Mouse (Mus musculus) limb, embryonic 15.5 days (tissue): ENCODE measurements at regions not wholly inside any gene's neighbourhood (a gene's known extent, or its start where the extent isn't known, plus 50 kb on each side); places are given as distances from the start of the nearest gene placed in this dataset.

Source experiments
- ATAC-seq: fragments of 200-750 bp; cut with Nextera tagmentation; 2 replicates; pipeline ENCODE4 v1.8.0; 2017; ENCODE audit warnings: low read depth, moderate TSS enrichment; ENCODE audit not compliant: insufficient number of reproducible peaks, low FRiP score, low TSS enrichment
- H3K27ac ChIP-seq: fragments of 300-500 bp; sonication (generic); 2 replicates; pipeline ENCODE4 v1.5.1; 2015; ENCODE audit warnings: moderate library complexity, mild to moderate bottlenecking, inconsistent platforms
- H3K27me3 ChIP-seq: fragments of 300-500 bp; sonication (generic); 2 replicates; pipeline ENCODE4 v1.6.1; 2015; ENCODE audit warnings: inconsistent platforms
- H3K36me3 ChIP-seq: fragments of 300-500 bp; sonication (generic); 2 replicates; pipeline ENCODE4 v1.6.1; 2015; ENCODE audit warnings: inconsistent platforms
- H3K4me1 ChIP-seq: fragments of 300-500 bp; sonication (generic); 2 replicates; pipeline ENCODE4 v1.6.1; 2015; ENCODE audit warnings: inconsistent platforms
- H3K4me2 ChIP-seq: fragments of 300-500 bp; sonication (generic); 2 replicates; pipeline ENCODE4 v1.6.1; 2015; ENCODE audit warnings: mild to moderate bottlenecking, inconsistent platforms
- H3K4me3 ChIP-seq: fragments of 300-500 bp; sonication (generic); 2 replicates; pipeline ENCODE4 v1.5.1; 2015; ENCODE audit warnings: mild to moderate bottlenecking, inconsistent platforms
- H3K9ac ChIP-seq: fragments of 300-500 bp; sonication (generic); 2 replicates; pipeline ENCODE4 v1.6.1; 2015; ENCODE audit warnings: inconsistent platforms
- H3K9me3 ChIP-seq: fragments of 300-500 bp; sonication (generic); 2 replicates; pipeline ENCODE4 v1.6.1; 2016; ENCODE audit warnings: inconsistent platforms
- WGBS: fragments of 180-500 bp; shearing (Covaris S2); methylation state at CpG from one replicate; pipeline ENCODE4 v1.1.7; 2015; 5-methylcytosine and 5-hydroxymethylcytosine counted together

DNA sequence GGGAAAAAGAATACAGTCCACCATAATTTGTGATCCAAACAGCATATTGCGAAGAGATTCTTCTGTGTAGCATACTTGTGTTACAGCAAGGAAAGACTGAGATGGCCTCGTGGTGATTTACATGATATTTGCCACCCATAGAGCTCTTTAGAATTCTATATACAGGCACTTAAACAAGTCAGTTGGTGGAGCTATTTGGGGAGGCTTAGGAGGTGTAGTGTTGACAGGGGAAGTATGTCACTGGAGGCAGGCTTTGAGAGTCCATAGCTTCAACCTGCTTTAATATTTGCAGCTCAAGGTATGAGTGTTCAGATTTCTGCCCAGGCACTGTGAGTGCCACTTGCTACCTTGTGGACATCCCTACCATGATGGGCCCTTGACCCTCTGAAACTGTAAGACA lies 187.3 kb downstream of the Ostf1 start:
- no peak for ATAC-seq
- WGBS: 72% methylated on average over 2 of the region's 2 CpGs
- no peak overlapping the region for H3K27ac ChIP-seq
- H3K4me3 ChIP-seq: no peak overlapping the region
- H3K27me3 ChIP-seq: no peaks in the 10 kb centered on the region
- no peak overlapping the region for H3K4me2 ChIP-seq
- H3K4me1 ChIP-seq: no peaks in the 10 kb centered on the region
- H3K9ac ChIP-seq: no peak overlapping the region
- H3K36me3 ChIP-seq: no peaks in the 10 kb centered on the region
- no peaks in the 10 kb centered on the region for H3K9me3 ChIP-seq

DNA sequence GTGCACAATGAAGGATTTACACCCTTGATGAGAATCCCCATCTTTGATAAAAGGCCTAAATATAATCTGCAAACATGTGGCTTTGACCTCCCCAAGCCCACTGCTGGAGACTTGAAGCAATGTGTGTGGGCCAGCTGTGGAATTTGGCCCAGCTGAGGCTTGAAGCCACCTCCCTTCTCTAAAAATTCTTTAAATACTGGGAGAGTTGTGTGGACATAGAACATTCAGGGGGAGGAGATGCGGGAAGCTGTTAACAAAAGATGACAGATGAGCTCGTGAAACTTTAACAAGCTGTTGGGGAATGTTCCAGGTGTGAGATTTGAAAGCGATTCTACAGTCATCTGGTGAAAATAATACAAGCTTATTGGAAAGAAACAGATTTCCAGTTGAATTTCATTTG lies 195.3 kb downstream of the Ostf1 start:
- H3K4me3 ChIP-seq: no peak overlapping the region
- no peaks in the 10 kb centered on the region; the same call in 1 of the 2 replicates for H3K4me1 ChIP-seq
- H3K9me3 ChIP-seq: no peaks in the 10 kb centered on the region
- no peaks in the 10 kb centered on the region for H3K36me3 ChIP-seq
- H3K27ac ChIP-seq: no peak overlapping the region
- 7% methylated on average over 3 of the region's 3 CpGs for whole genome bisulfite sequencing
- no peak overlapping the region for H3K9ac ChIP-seq
- H3K27me3 ChIP-seq: no peaks in the 10 kb centered on the region
- ATAC-seq: peak; percentile 44; the same call in 1 of the 2 replicates
- no peak overlapping the region for H3K4me2 ChIP-seq

DNA sequence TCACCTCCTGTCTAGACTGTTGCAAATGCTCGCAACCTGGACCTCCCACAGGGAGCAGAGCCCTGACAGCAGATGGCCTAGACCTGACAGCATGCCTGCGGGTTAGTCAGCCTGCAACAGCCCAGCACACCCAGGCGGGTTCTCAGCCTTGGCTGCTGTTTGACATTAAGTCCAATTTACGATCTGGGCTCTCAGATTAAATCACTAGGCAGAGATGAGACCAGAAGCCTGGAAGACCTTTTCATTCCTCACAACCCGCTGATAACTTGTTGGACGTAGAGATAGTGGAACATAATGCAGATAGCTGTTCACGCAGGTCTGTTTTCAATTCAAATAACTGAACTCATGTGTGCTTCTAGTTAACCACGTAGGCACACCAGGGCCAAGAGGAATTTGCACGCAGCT lies 211.2 kb downstream of the Ostf1 start:
- H3K36me3 ChIP-seq: no peaks in the 10 kb centered on the region
- H3K4me2 ChIP-seq: no peak overlapping the region
- no peaks in the 10 kb centered on the region for H3K27me3 ChIP-seq
- WGBS: 26% methylated on average over 9 of the region's 9 CpGs
- no peaks in the 10 kb centered on the region for H3K9me3 ChIP-seq
- H3K27ac ChIP-seq: no peak overlapping the region
- H3K4me1 ChIP-seq: peaks cover 4% of the 10 kb centered on the region; the same call in 1 of the 2 replicates
- peak; percentile 52; the same call in 1 of the 2 replicates for ATAC-seq
- H3K9ac ChIP-seq: no peak overlapping the region
- no peak overlapping the region for H3K4me3 ChIP-seq

GRCm38 (mm10) chr19:18418548-18418947 lies 213.1 kb downstream of the Ostf1 start:
- Histone ChIP-seq H3K4me3 (no peak overlapping the region), H3K4me1 (peaks cover 4% of the 10 kb centered on the region; the same call in 1 of the 2 replicates), H3K4me2 (no peak overlapping the region), H3K9me3 (no peaks in the 10 kb centered on the region), H3K9ac (no peak overlapping the region), H3K36me3 (no peaks in the 10 kb centered on the region), H3K27me3 (no peaks in the 10 kb centered on the region), H3K27ac (peak overlapping the region; percentile 50)
- 57% methylated on average over 6 of the region's 6 CpGs for WGBS
- ATAC-seq: no peak

- H3K27me3 ChIP-seq: no peaks in the 10 kb centered on the region
- H3K4me3 ChIP-seq: no peak overlapping the region
- H3K4me2 ChIP-seq: no peak overlapping the region
- H3K9me3 ChIP-seq: no peaks in the 10 kb centered on the region
- ATAC-seq: no peak
- no peaks in the 10 kb centered on the region for H3K4me1 ChIP-seq
- 71% methylated on average over 4 of the region's 4 CpGs for WGBS
- no peaks in the 10 kb centered on the region for H3K36me3 ChIP-seq
- H3K9ac ChIP-seq: no peak overlapping the region
- H3K27ac ChIP-seq: no peak overlapping the region
These were observed 254.0 kb downstream of the Ostf1 start for GRCm38 (mm10) chr19:18377466-18378089.

- H3K4me3 ChIP-seq: no peak overlapping the region
- H3K27me3 ChIP-seq: no peaks in the 10 kb centered on the region
- no peaks in the 10 kb centered on the region for H3K9me3 ChIP-seq
These were observed 263.0 kb downstream of the Ostf1 start for GRCm38 (mm10) chr19:18368612-18369011.

DNA sequence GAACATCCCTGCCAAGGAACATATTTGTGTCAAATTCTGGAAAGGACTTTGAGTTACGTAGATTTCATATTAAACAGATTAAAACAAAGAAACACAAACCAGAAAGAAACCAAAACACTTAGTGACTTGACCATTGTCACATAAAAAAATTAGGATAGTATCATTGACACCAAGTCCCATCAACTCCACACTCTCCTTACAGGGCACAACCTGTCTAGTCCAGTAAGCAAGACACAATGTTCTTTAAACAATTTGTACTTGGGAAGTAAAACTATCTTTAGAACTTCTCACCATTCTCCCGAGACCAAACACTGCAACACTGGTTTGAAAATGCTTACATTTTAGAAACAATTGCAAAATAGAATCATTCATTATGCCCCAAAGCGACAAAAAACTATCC lies 277.7 kb downstream of the Ostf1 start:
- no peak overlapping the region for H3K9ac ChIP-seq
- no peaks in the 10 kb centered on the region for H3K27me3 ChIP-seq
- no peaks in the 10 kb centered on the region for H3K4me1 ChIP-seq
- no peak for ATAC-seq
- H3K9me3 ChIP-seq: no peaks in the 10 kb centered on the region
- no peaks in the 10 kb centered on the region for H3K36me3 ChIP-seq
- H3K4me2 ChIP-seq: no peak overlapping the region
- H3K27ac ChIP-seq: no peak overlapping the region
- no peak overlapping the region for H3K4me3 ChIP-seq
- WGBS: 86% methylated on average over 3 of the region's 3 CpGs

More at GRCm38 (mm10) chr19:18368612-18369011, 263.0 kb downstream of the Ostf1 start:
- H3K36me3 ChIP-seq: no peaks in the 10 kb centered on the region
- H3K9ac ChIP-seq: no peak overlapping the region
- H3K4me1 ChIP-seq: no peaks in the 10 kb centered on the region
- WGBS: 90% methylated on average over 6 of the region's 6 CpGs
- ATAC-seq: no peak
- H3K4me2 ChIP-seq: no peak overlapping the region
- no peak overlapping the region for H3K27ac ChIP-seq

DNA sequence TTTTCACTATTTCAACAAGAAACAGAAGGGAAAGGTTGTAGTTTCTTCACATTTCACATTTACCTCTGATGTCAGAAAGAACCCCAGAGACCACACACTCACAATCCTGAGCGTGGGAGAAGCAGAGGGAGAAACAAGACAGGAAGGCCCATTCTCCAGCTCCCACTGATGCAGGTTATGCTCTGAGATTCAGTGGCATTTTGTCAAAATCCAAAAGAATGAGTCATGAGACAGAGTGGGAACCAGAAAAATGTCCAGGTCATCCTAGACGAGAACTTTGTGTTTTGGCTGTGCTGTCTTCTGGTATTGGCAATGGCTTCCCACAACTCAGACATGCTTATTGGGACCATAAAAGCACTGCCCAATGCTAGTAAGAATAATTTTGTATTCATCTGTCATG lies 285.9 kb downstream of the Ostf1 start:
- no peaks in the 10 kb centered on the region for H3K36me3 ChIP-seq
- no peaks in the 10 kb centered on the region for H3K9me3 ChIP-seq
- H3K27ac ChIP-seq: no peak overlapping the region
- no peaks in the 10 kb centered on the region for H3K4me1 ChIP-seq
- WGBS: 79% methylated on average over 2 of the region's 2 CpGs
- no peaks in the 10 kb centered on the region for H3K27me3 ChIP-seq
- no peak for ATAC-seq
- no peak overlapping the region for H3K4me2 ChIP-seq
- no peak overlapping the region for H3K4me3 ChIP-seq
- no peak overlapping the region for H3K9ac ChIP-seq

DNA sequence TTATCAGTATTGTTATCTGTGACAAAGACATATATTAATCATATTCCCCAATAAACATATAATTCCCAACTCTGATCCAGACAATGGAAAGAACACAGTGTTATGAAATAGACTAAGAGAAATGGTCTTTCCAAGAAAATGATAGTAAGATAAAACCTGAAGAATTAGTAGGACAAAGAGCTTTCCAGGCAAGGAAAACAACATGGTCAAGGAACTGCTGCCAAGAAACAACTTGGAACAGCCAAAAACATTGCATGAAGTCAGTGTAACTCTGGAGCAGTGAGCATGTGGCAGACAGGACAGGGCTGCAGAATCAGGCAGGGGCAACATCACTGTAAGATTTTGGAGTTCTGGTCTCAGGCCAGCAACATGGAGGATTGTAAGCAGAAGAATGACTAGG lies 288.0 kb downstream of the Ostf1 start:
- no peaks in the 10 kb centered on the region for H3K4me1 ChIP-seq
- H3K4me2 ChIP-seq: no peak overlapping the region
- H3K27me3 ChIP-seq: no peaks in the 10 kb centered on the region
- H3K9ac ChIP-seq: no peak overlapping the region
- no peaks in the 10 kb centered on the region for H3K9me3 ChIP-seq
- H3K27ac ChIP-seq: no peak overlapping the region
- ATAC-seq: no peak
- H3K4me3 ChIP-seq: no peak overlapping the region
- H3K36me3 ChIP-seq: no peaks in the 10 kb centered on the region

- H3K27ac ChIP-seq: peak overlapping the region; percentile 44; the same call in 1 of the 2 replicates
- no peak overlapping the region for H3K4me3 ChIP-seq
- H3K9me3 ChIP-seq: no peaks in the 10 kb centered on the region
- ATAC-seq: peak; percentile 61
- no peaks in the 10 kb centered on the region for H3K4me1 ChIP-seq
- WGBS: 44% methylated on average over 1 of the region's 1 CpGs
- H3K36me3 ChIP-seq: no peaks in the 10 kb centered on the region
- no peak overlapping the region for H3K4me2 ChIP-seq
- H3K27me3 ChIP-seq: no peaks in the 10 kb centered on the region
- no peak overlapping the region for H3K9ac ChIP-seq
These were observed 288.6 kb downstream of the Ostf1 start for GRCm38 (mm10) chr19:18343003-18343402.

DNA sequence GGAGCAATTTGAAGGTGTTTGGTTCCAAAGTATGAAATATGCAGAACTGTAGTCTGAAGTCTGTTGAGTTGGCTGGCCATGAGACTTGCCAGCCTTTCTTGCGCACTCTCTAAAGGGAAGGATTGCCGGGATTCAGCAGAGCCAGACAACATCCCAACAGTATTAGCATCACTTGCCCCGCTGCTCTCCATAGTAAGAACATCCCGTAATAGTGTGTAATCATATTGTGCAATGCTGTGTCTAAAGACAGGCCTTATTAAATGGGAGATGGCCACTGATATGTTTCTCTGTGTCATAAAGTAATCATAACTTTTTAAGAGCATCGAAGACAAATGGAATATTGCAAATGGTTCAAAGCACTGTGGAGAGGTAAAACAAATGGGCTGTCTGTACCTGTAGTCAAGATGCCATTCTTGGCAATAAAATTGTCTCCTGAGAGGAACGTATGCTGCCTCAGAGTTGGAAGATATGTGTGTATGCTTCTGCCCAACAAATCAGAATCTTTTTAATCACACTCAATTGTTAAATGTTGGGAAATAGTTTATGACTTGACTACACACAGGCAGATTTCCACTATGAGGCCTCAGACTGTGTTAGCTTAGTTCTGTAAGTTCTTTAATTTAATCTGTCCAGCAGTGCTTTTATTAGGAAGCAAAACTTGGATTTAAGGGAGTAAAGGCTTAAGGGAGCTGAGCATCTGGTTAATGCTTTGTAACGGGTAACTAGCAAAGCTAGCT lies 293.6 kb downstream of the Ostf1 start:
- H3K9ac ChIP-seq: no peak overlapping the region
- no peaks in the 10 kb centered on the region for H3K9me3 ChIP-seq
- ATAC-seq: no peak
- no peak overlapping the region for H3K4me3 ChIP-seq
- 0 out of 2 replicates have a peak, but pooled peaks cover 7% of the 10 kb centered on the region for H3K4me1 ChIP-seq
- H3K27me3 ChIP-seq: no peaks in the 10 kb centered on the region
- H3K4me2 ChIP-seq: no peak overlapping the region
- no peaks in the 10 kb centered on the region for H3K36me3 ChIP-seq
- 74% methylated on average over 7 of the region's 7 CpGs for WGBS
- no peak overlapping the region for H3K27ac ChIP-seq

DNA sequence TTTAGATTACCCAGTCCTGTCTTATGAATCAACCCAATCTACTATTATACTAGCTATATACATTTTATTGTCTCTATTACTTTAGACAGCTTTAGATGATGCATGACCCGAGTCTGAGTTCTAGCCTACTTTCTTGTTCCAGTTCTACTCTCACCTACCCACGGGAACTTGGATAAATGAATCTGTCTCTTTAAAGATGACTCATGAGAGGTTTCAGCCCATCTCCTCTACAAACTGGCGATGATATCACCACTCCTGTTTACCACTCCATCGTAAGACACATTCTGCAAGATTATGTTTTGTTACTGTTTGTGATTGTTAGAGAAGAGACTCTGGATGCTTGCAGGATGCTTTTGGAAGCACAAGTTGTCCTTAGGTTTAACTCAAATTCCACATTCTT lies 295.0 kb downstream of the Ostf1 start:
- WGBS: 77% methylated on average over 4 of the region's 4 CpGs
- no peak overlapping the region for H3K27ac ChIP-seq
- H3K4me2 ChIP-seq: no peak overlapping the region
- ATAC-seq: no peak
- no peaks in the 10 kb centered on the region for H3K27me3 ChIP-seq
- H3K4me3 ChIP-seq: no peak overlapping the region
- 0 out of 2 replicates have a peak, but pooled peaks cover 7% of the 10 kb centered on the region for H3K4me1 ChIP-seq
- no peak overlapping the region for H3K9ac ChIP-seq
- H3K9me3 ChIP-seq: no peaks in the 10 kb centered on the region
- H3K36me3 ChIP-seq: no peaks in the 10 kb centered on the region
